Mouse (Mus musculus) liver, embryonic 15.5 days (tissue): ENCODE measurements at regions not wholly inside any gene's neighbourhood (a gene's known extent, or its start where the extent isn't known, plus 50 kb on each side); places are given as distances from the start of the nearest gene placed in this dataset.
"Not testable (repeated sequence)": the region's sequence is repeated elsewhere in the genome, so short reads cannot be mapped to it uniquely, and the experiment has no call there.

Experiments
- ATAC-seq: fragments of 200-750 bp; cut with Nextera tagmentation; 2 replicates; pipeline ENCODE4 v1.8.0; 2017; ENCODE audit warnings: moderate number of reproducible peaks, mild to moderate bottlenecking, moderate library complexity; ENCODE audit not compliant: insufficient read depth
- H3K27ac ChIP-seq: fragments of 300-500 bp; sonication (generic); replicated peaks from 2 replicates; pipeline ENCODE4 v1.5.1; 2015; ENCODE audit warnings: mild to moderate bottlenecking, inconsistent platforms
- H3K27me3 ChIP-seq: fragments of 300-500 bp; sonication (generic); 2 replicates; pipeline ENCODE4 v1.6.1; 2015; ENCODE audit warnings: mild to moderate bottlenecking, inconsistent platforms
- H3K36me3 ChIP-seq: fragments of 300-500 bp; sonication (generic); replicated peaks from 2 replicates; pipeline ENCODE4 v1.6.1; 2015; ENCODE audit warnings: moderate library complexity, mild to moderate bottlenecking, inconsistent platforms
- H3K4me1 ChIP-seq: fragments of 300-500 bp; sonication (generic); replicated peaks from 2 replicates; pipeline ENCODE4 v1.6.1; 2015; ENCODE audit warnings: inconsistent platforms
- H3K4me2 ChIP-seq: fragments of 300-500 bp; sonication (generic); 2 replicates; pipeline ENCODE4 v1.6.1; 2015; ENCODE audit warnings: moderate library complexity, mild to moderate bottlenecking, inconsistent platforms
- H3K4me3 ChIP-seq: fragments of 300-500 bp; sonication (generic); replicated peaks from 2 replicates; pipeline ENCODE4 v1.5.1; 2015; ENCODE audit warnings: mild to moderate bottlenecking, inconsistent platforms
- H3K9ac ChIP-seq: fragments of 300-500 bp; sonication (generic); 2 replicates; pipeline ENCODE4 v1.6.1; 2015; ENCODE audit warnings: moderate library complexity, mild to moderate bottlenecking, inconsistent platforms
- H3K9me3 ChIP-seq: fragments of 300-500 bp; sonication (generic); replicated peaks from 2 replicates; pipeline ENCODE4 v1.6.1; 2016; ENCODE audit warnings: inconsistent platforms
- WGBS: fragments of 180-500 bp; shearing (Covaris S2); methylation state at CpG from one replicate; pipeline ENCODE4 v1.1.7; 2015; ENCODE audit warnings: mixed read lengths; ENCODE audit not compliant: insufficient replicate concordance; 5-methylcytosine and 5-hydroxymethylcytosine counted together

- not testable (repeated sequence) for H3K36me3 ChIP-seq, H3K9me3 ChIP-seq, H3K27ac ChIP-seq, H3K4me2 ChIP-seq, H3K4me3 ChIP-seq, H3K4me1 ChIP-seq, H3K27me3 ChIP-seq, ATAC-seq, H3K9ac ChIP-seq
- 22% methylated on average over 2 of the region's 2 CpGs for WGBS
Observed at GRCm38 (mm10) chr12:23325756-23326155, 454.3 kb downstream of the Gm10330 start.

GRCm38 (mm10) chr12:23315186-23315585 is 464.9 kb downstream of the Gm10330 start:
- ATAC-seq, H3K4me1 ChIP-seq, H3K36me3 ChIP-seq, H3K27me3 ChIP-seq, H3K9ac ChIP-seq, H3K9me3 ChIP-seq, H3K27ac ChIP-seq: not testable (repeated sequence)
- Histone ChIP-seq H3K4me2 (peak overlapping the region; percentile 46), H3K4me3 (peak overlapping the region; percentile 35; the same call in 1 of the 2 replicates)
- WGBS, result 3% methylated on average over 22 of the region's 38 CpGs
